Mouse (Mus musculus): ENCODE data around the gene Mgat4c. TPM values are rescaled to one million over a fixed set of nuclear protein-coding genes. Genes with fewer than 3 reads are reported as not detected.

The Mgat4c gene
- polyA plus RNA-seq (2012; ENCODE audit: low replicate concordance) = 0.07 TPM in 1 of 2 replicates, not detected in the other

DNA sequence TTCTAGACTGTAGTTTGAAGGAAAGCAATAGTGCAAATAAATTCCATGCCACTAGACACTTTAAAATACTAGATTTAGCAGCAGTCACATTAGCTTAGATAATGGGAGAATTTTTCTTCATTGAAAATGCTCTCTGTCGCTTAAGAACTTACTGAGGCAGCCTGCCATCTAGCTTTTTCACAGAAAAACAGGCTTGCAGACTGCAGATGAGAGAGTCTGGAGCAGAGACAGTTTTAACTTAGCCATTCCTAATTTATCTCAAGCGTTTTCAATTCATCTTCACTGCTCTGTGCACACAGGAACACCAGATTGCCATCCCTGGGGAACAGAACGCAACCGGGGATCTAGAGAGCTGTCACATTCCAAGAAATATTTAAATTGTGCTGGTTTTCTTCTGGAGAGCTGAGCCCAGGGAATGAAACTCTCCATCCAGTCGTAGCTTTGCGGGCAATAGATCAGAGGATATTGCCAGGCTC lies at the start of gene Mgat4c:
Gene Mgat4c (plus strand): TSS at position 51 of the 476 bp plus-strand sequence.

